Mouse (Mus musculus): ENCODE measurements around the gene Robo1.

GRCm38 (mm10) chr16:72544950-72545349 is 236.8 kb downstream of the Robo1 start:
- TF ChIP-seq EP300 (IDR thresholded peaks at IDR 0.05; ENCODE audit: insufficient read depth, low read depth, low read length) (no peak), POLR2A (IDR thresholded peaks at IDR 0.05; ENCODE audit: insufficient read depth, low read length) (no peak), CTCF (IDR thresholded peaks at IDR 0.05; ENCODE audit: low read depth, low read length) (no peak)
